Comparison of ENCODE assay signal across 41 mouse cellular contexts in the genomic region with DNA sequence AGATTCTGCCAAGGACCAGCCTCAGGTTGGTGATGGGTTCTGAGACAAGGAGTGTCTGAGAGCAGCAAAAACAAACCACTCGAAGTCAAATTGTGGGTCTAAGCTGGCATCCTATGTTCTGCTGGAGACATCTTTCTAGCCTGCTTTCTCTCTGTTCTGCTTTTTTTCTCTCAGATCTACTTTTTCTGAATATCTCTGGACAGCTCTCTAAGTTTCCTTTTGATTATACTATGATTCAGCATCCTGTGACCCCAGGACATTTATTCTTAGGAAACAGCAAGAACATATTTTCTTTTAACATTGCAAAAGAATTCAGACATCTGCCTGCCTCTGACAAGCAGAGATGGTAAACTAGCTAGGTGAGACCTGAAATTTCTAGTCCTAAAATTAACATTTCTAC. TPM values are rescaled to one million over a fixed set of nuclear protein-coding genes. Genes with fewer than 3 reads are reported as not detected.
"Had no signal": no experiment of that assay in that cellular context is flagged by ENCODE, and none has a peak within 500 bp of the region (broad histone marks: within the 10 kb centered on the region; RNA-seq: fewer than 3 reads in every experiment).

No protein-coding gene starts in this region.

- H3K9ac ChIP-seq: heart, embryonic 13.5 days; heart, embryonic 15.5 days; hindbrain, embryonic 13.5 days; hindbrain, embryonic 15.5 days; kidney, embryonic 15.5 days; limb, embryonic 12.5 days; liver, embryonic 13.5 days; liver, embryonic 15.5 days had no signal

- H3K4me2 ChIP-seq: heart, embryonic 11.5 days; heart, embryonic 13.5 days; heart, embryonic 15.5 days; hindbrain, embryonic 13.5 days; hindbrain, embryonic 15.5 days; kidney, embryonic 15.5 days; limb, embryonic 12.5 days; liver, embryonic 13.5 days; liver, embryonic 15.5 days had no signal

- ATAC-seq: hindbrain, postnatal 0 days; intestine, embryonic 16.5 days had no signal

- H3K36me3 ChIP-seq: heart, embryonic 13.5 days; heart, embryonic 15.5 days; hindbrain, embryonic 13.5 days; hindbrain, embryonic 15.5 days; kidney, embryonic 15.5 days; limb, embryonic 12.5 days; liver, embryonic 13.5 days; liver, embryonic 15.5 days had no signal

- H3K9me3 ChIP-seq: heart, embryonic 13.5 days; heart, embryonic 15.5 days; hindbrain, embryonic 13.5 days; hindbrain, embryonic 15.5 days; kidney, embryonic 15.5 days; limb, embryonic 12.5 days; liver, embryonic 13.5 days; liver, embryonic 15.5 days had no signal

- DNase-seq: gastrocnemius, adult 2 months; gastrocnemius, postnatal 10 days; gastrocnemius, postnatal 25 days; heart, adult 11 months; heart, postnatal 14 days; heart, postnatal 36 days; kidney, adult 11 months; kidney, adult 2 months; kidney, adult 9 months; kidney, postnatal 14 days; kidney, postnatal 36 days; layer of hippocampus, adult 9-11 months; layer of hippocampus, postnatal 36 days; left cerebral cortex, postnatal 4 days; liver; liver, embryonic 13.5 days had no signal

- H3K4me1 ChIP-seq: heart, embryonic 13.5 days; heart, embryonic 15.5 days; hindbrain, embryonic 13.5 days; hindbrain, embryonic 15.5 days; kidney, embryonic 15.5 days; limb, embryonic 12.5 days; liver, embryonic 13.5 days; liver, embryonic 15.5 days had no signal

- H3K27me3 ChIP-seq: heart, embryonic 13.5 days; heart, embryonic 15.5 days; hindbrain, embryonic 13.5 days; hindbrain, embryonic 15.5 days; kidney, embryonic 15.5 days; limb, embryonic 12.5 days; liver, embryonic 13.5 days; liver, embryonic 15.5 days had no signal

- H3K4me3 ChIP-seq: gastrocnemius, adult 2 months; heart, embryonic 13.5 days; heart, embryonic 15.5 days; hindbrain, embryonic 13.5 days; hindbrain, embryonic 15.5 days; kidney, embryonic 15.5 days; limb, embryonic 12.5 days; liver, embryonic 13.5 days; liver, embryonic 15.5 days had no signal

- H3K27ac ChIP-seq: gastrocnemius, adult 2 months; heart, embryonic 13.5 days; heart, embryonic 15.5 days; hindbrain, embryonic 13.5 days; hindbrain, embryonic 15.5 days; hindbrain, postnatal 0 days; kidney, embryonic 15.5 days; kidney, postnatal 0 days; limb, embryonic 12.5 days; liver, embryonic 13.5 days; liver, embryonic 15.5 days had no signal

RNA-seq across cellular contexts. Expression of gene Rnase2a, which starts 2.3 kb away (rescaled TPM):
- total RNA-seq: gastrocnemius, postnatal 10 days; gastrocnemius, postnatal 4 days; heart, postnatal 14 days; hematopoietic stem cell, adult 5-6 weeks; hindbrain, postnatal 0 days; layer of hippocampus, adult 18-20 months; layer of hippocampus, adult 8-10 months; layer of hippocampus, postnatal 14 days; layer of hippocampus, postnatal 36 days; left cerebral cortex, adult 18-20 months; left cerebral cortex, adult 8-10 months; left cerebral cortex, postnatal 10 days; left cerebral cortex, postnatal 25 days; left cerebral cortex, postnatal 4 days had no signal
- polyA plus RNA-seq: heart, embryonic 11.5 days; heart, embryonic 13.5 days; heart, embryonic 15.5 days; heart, postnatal 0 days; hindbrain, embryonic 11.5 days; hindbrain, embryonic 13.5 days; hindbrain, embryonic 15.5 days; hindbrain, postnatal 0 days; intestine, embryonic 14.5 days; intestine, embryonic 16.5 days; kidney, adult 2 months; kidney, embryonic 15.5 days; kidney, postnatal 0 days; large intestine, adult 2 months; limb, embryonic 12.5 days; limb, embryonic 14.5 days; liver, embryonic 13.5 days; liver, embryonic 15.5 days had no signal

RNA-seq across cellular contexts. Expression of gene Ear14, which starts 50.4 kb away (rescaled TPM):
- total RNA-seq: gastrocnemius, adult 2 months; gastrocnemius, postnatal 10 days; gastrocnemius, postnatal 25 days; gastrocnemius, postnatal 4 days; heart, postnatal 14 days; heart, postnatal 36 days; hematopoietic stem cell, adult 5-6 weeks; hindbrain, postnatal 0 days; layer of hippocampus, adult 18-20 months; layer of hippocampus, adult 8-10 months; layer of hippocampus, postnatal 14 days; left cerebral cortex, adult 18-20 months; left cerebral cortex, adult 8-10 months; left cerebral cortex, postnatal 10 days; left cerebral cortex, postnatal 25 days; left cerebral cortex, postnatal 4 days had no signal
- polyA plus RNA-seq: heart, embryonic 11.5 days; heart, embryonic 13.5 days; heart, embryonic 15.5 days; heart, postnatal 0 days; hindbrain, embryonic 11.5 days; hindbrain, embryonic 13.5 days; hindbrain, embryonic 15.5 days; hindbrain, postnatal 0 days; intestine, embryonic 14.5 days; intestine, embryonic 16.5 days; kidney, adult 2 months; kidney, embryonic 15.5 days; kidney, postnatal 0 days; large intestine, adult 2 months; limb, embryonic 12.5 days; limb, embryonic 14.5 days; liver, embryonic 13.5 days; liver, embryonic 15.5 days had no signal

RNA-seq across cellular contexts. Expression of gene Ang2, which starts 54.6 kb away (rescaled TPM):
- total RNA-seq: gastrocnemius, adult 2 months; gastrocnemius, postnatal 25 days; gastrocnemius, postnatal 4 days; heart, postnatal 14 days; heart, postnatal 36 days; hematopoietic stem cell, adult 5-6 weeks; hindbrain, postnatal 0 days; layer of hippocampus, adult 18-20 months; layer of hippocampus, adult 8-10 months; layer of hippocampus, postnatal 14 days; layer of hippocampus, postnatal 36 days; left cerebral cortex, adult 18-20 months; left cerebral cortex, postnatal 10 days; left cerebral cortex, postnatal 25 days; left cerebral cortex, postnatal 4 days had no signal
- polyA plus RNA-seq: heart, embryonic 11.5 days; heart, embryonic 13.5 days; heart, embryonic 15.5 days; heart, postnatal 0 days; hindbrain, embryonic 11.5 days; hindbrain, embryonic 13.5 days; hindbrain, embryonic 15.5 days; hindbrain, postnatal 0 days; intestine, embryonic 14.5 days; intestine, embryonic 16.5 days; kidney, adult 2 months; kidney, embryonic 15.5 days; kidney, postnatal 0 days; large intestine, adult 2 months; limb, embryonic 12.5 days; limb, embryonic 14.5 days; liver, embryonic 13.5 days; liver, embryonic 15.5 days had no signal
